Mouse (Mus musculus): ENCODE measurements around the gene Mlycd. TPM values are rescaled to one million over a fixed set of nuclear protein-coding genes. Genes with fewer than 3 reads are reported as not detected.

Mlycd gene
- polyA plus RNA-seq, 1 experiment from 2014 or later = 12.5 TPM

- Histone ChIP-seq H3K9me3 (replicated peaks; ENCODE audit: control insufficient read depth, low read length) (no peaks in the 10 kb centered on the region), H3K9ac (ENCODE audit: low read length) (peak overlapping the region; percentile 50; the same call in 1 of the 2 replicates), H3K4me2 (ENCODE audit: low read depth, low read length) (peak overlapping the region; percentile 25), H3K27ac (ENCODE audit: low read length) (peak overlapping the region; percentile 79), H3K27me3 (ENCODE audit: control insufficient read depth, insufficient read depth, low read length) (no peaks in the 10 kb centered on the region), H3K4me1 (ENCODE audit: control insufficient read depth, insufficient read depth, low read length) (peaks cover 19% of the 10 kb centered on the region), H3K4me3 (replicated peaks; ENCODE audit: low read length) (no peak overlapping the region), H3K36me3 (ENCODE audit: control insufficient read depth, insufficient read depth, low read length) (no peaks in the 10 kb centered on the region)
- ATAC-seq (ENCODE audit: insufficient read depth, low FRiP score) = no peak; the same call in 1 of the 2 replicates
- WGBS = 30% methylated on average over 1 of the region's 1 CpGs
Observed at GRCm38 (mm10) chr8:119440952-119441270, 46.2 kb downstream of the Mlycd start.

- Histone ChIP-seq H3K27ac (ENCODE audit: low read length) (no peak overlapping the region), H3K9ac (ENCODE audit: low read length) (no peak overlapping the region), H3K4me2 (ENCODE audit: low read depth, low read length) (no peak overlapping the region), H3K27me3 (ENCODE audit: control insufficient read depth, insufficient read depth, low read length) (0 out of 2 replicates have a peak, but pooled peaks cover under 1% of the 10 kb centered on the region), H3K36me3 (ENCODE audit: control insufficient read depth, insufficient read depth, low read length) (no peaks in the 10 kb centered on the region), H3K9me3 (replicated peaks; ENCODE audit: control insufficient read depth, low read length) (no peaks in the 10 kb centered on the region), H3K4me1 (ENCODE audit: control insufficient read depth, insufficient read depth, low read length) (peaks cover 18% of the 10 kb centered on the region), H3K4me3 (replicated peaks; ENCODE audit: low read length) (no peak overlapping the region)
- no peak for ATAC-seq (ENCODE audit: insufficient read depth, low FRiP score)
- 65% methylated on average over 5 of the region's 5 CpGs for WGBS
Observed at GRCm38 (mm10) chr8:119442013-119442412, 47.3 kb downstream of the Mlycd start.

GRCm38 (mm10) chr8:119442970-119443369 is 48.3 kb downstream of the Mlycd start:
- WGBS = 95% methylated on average over 8 of the region's 8 CpGs
- ATAC-seq (ENCODE audit: insufficient read depth, low FRiP score) = no peak
- H3K9me3 ChIP-seq (replicated peaks; ENCODE audit: control insufficient read depth, low read length) = no peaks in the 10 kb centered on the region

GRCm38 (mm10) chr8:119446211-119446989 is 51.7 kb downstream of the Mlycd start, which contains the start of gene Necab2:
TSS of gene Necab2 (plus strand) at chr8:119446719.
- Histone ChIP-seq H3K27ac (ENCODE audit: low read length) (no peak within 1 kb of the TSS), H3K4me1 (ENCODE audit: control insufficient read depth, insufficient read depth, low read length) (peaks cover 5% of the 10 kb centered on the region), H3K4me2 (ENCODE audit: low read depth, low read length) (peak within 1 kb of the TSS; percentile 100), H3K27me3 (ENCODE audit: control insufficient read depth, insufficient read depth, low read length) (peaks cover 16% of the 10 kb centered on the region), H3K4me3 (replicated peaks; ENCODE audit: low read length) (peak within 1 kb of the TSS; percentile 65), H3K9ac (ENCODE audit: low read length) (peak within 1 kb of the TSS; percentile 78), H3K9me3 (replicated peaks; ENCODE audit: control insufficient read depth, low read length) (no peaks in the 10 kb centered on the region), H3K36me3 (ENCODE audit: control insufficient read depth, insufficient read depth, low read length) (no peaks in the 10 kb centered on the region)
- peak; percentile 56; the same call in 1 of the 2 replicates for ATAC-seq (ENCODE audit: insufficient read depth, low FRiP score)
- WGBS = 2% methylated on average over 44 of the region's 52 CpGs

More at GRCm38 (mm10) chr8:119442970-119443369, 48.3 kb downstream of the Mlycd start:
- H3K4me3 ChIP-seq (replicated peaks; ENCODE audit: low read length) = no peak overlapping the region
- no peaks in the 10 kb centered on the region for H3K36me3 ChIP-seq (ENCODE audit: control insufficient read depth, insufficient read depth, low read length)
- no peak overlapping the region for H3K27ac ChIP-seq (ENCODE audit: low read length)
- peaks cover 14% of the 10 kb centered on the region for H3K4me1 ChIP-seq (ENCODE audit: control insufficient read depth, insufficient read depth, low read length)
- H3K9ac ChIP-seq (ENCODE audit: low read length) = no peak overlapping the region
- peaks cover 9% of the 10 kb centered on the region for H3K27me3 ChIP-seq (ENCODE audit: control insufficient read depth, insufficient read depth, low read length)
- no peak overlapping the region for H3K4me2 ChIP-seq (ENCODE audit: low read depth, low read length)

GRCm38 (mm10) chr8:119446990-119447780 is 52.5 kb downstream of the Mlycd start:
- WGBS = 1% methylated on average over 53 of the region's 80 CpGs
- Histone ChIP-seq H3K27me3 (ENCODE audit: control insufficient read depth, insufficient read depth, low read length) (peaks cover 16% of the 10 kb centered on the region), H3K4me3 (replicated peaks; ENCODE audit: low read length) (peak overlapping the region; percentile 65), H3K9me3 (replicated peaks; ENCODE audit: control insufficient read depth, low read length) (no peaks in the 10 kb centered on the region), H3K36me3 (ENCODE audit: control insufficient read depth, insufficient read depth, low read length) (no peaks in the 10 kb centered on the region), H3K4me1 (ENCODE audit: control insufficient read depth, insufficient read depth, low read length) (peaks cover 5% of the 10 kb centered on the region), H3K27ac (ENCODE audit: low read length) (no peak overlapping the region), H3K9ac (ENCODE audit: low read length) (peak overlapping the region; percentile 78), H3K4me2 (ENCODE audit: low read depth, low read length) (peak overlapping the region; percentile 100)
- no peak for ATAC-seq (ENCODE audit: insufficient read depth, low FRiP score)

GRCm38 (mm10) chr8:119447781-119448170 is 53.1 kb downstream of the Mlycd start:
- Histone ChIP-seq H3K4me1 (ENCODE audit: control insufficient read depth, insufficient read depth, low read length) (peaks cover 5% of the 10 kb centered on the region), H3K9ac (ENCODE audit: low read length) (no peak overlapping the region), H3K9me3 (replicated peaks; ENCODE audit: control insufficient read depth, low read length) (no peaks in the 10 kb centered on the region), H3K4me2 (ENCODE audit: low read depth, low read length) (peak overlapping the region; percentile 100; the same call in 1 of the 2 replicates), H3K4me3 (replicated peaks; ENCODE audit: low read length) (peak overlapping the region; percentile 65), H3K27ac (ENCODE audit: low read length) (no peak overlapping the region), H3K27me3 (ENCODE audit: control insufficient read depth, insufficient read depth, low read length) (peaks cover 16% of the 10 kb centered on the region), H3K36me3 (ENCODE audit: control insufficient read depth, insufficient read depth, low read length) (no peaks in the 10 kb centered on the region)
- whole genome bisulfite sequencing = 6% methylated on average over 17 of the region's 17 CpGs
- no peak for ATAC-seq (ENCODE audit: insufficient read depth, low FRiP score)

- ATAC-seq (ENCODE audit: insufficient read depth, low FRiP score) = no peak
- Histone ChIP-seq H3K27me3 (ENCODE audit: control insufficient read depth, insufficient read depth, low read length) (peaks cover 16% of the 10 kb centered on the region), H3K36me3 (ENCODE audit: control insufficient read depth, insufficient read depth, low read length) (no peaks in the 10 kb centered on the region), H3K9ac (ENCODE audit: low read length) (no peak overlapping the region), H3K4me1 (ENCODE audit: control insufficient read depth, insufficient read depth, low read length) (peaks cover 5% of the 10 kb centered on the region), H3K4me2 (ENCODE audit: low read depth, low read length) (no peak overlapping the region), H3K27ac (ENCODE audit: low read length) (no peak overlapping the region), H3K9me3 (replicated peaks; ENCODE audit: control insufficient read depth, low read length) (no peaks in the 10 kb centered on the region), H3K4me3 (replicated peaks; ENCODE audit: low read length) (no peak overlapping the region)
- 70% methylated on average over 12 of the region's 12 CpGs for WGBS
Observed at GRCm38 (mm10) chr8:119449627-119450026, 54.9 kb downstream of the Mlycd start.

- no peak overlapping the region for H3K4me3 ChIP-seq (replicated peaks; ENCODE audit: low read length)
- 87% methylated on average over 4 of the region's 4 CpGs for WGBS
Observed at GRCm38 (mm10) chr8:119451131-119451530, 56.5 kb downstream of the Mlycd start.

GRCm38 (mm10) chr8:119452919-119453318 is 58.2 kb downstream of the Mlycd start:
- 86% methylated on average over 5 of the region's 5 CpGs for WGBS
- H3K27ac ChIP-seq (ENCODE audit: low read length) = no peak overlapping the region
- H3K4me2 ChIP-seq (ENCODE audit: low read depth, low read length) = no peak overlapping the region
- no peak for ATAC-seq (ENCODE audit: insufficient read depth, low FRiP score)
- H3K36me3 ChIP-seq (ENCODE audit: control insufficient read depth, insufficient read depth, low read length) = no peaks in the 10 kb centered on the region
- H3K4me3 ChIP-seq (replicated peaks; ENCODE audit: low read length) = no peak overlapping the region
- no peaks in the 10 kb centered on the region for H3K4me1 ChIP-seq (ENCODE audit: control insufficient read depth, insufficient read depth, low read length)
- H3K9me3 ChIP-seq (replicated peaks; ENCODE audit: control insufficient read depth, low read length) = no peaks in the 10 kb centered on the region
- H3K9ac ChIP-seq (ENCODE audit: low read length) = no peak overlapping the region
- H3K27me3 ChIP-seq (ENCODE audit: control insufficient read depth, insufficient read depth, low read length) = peaks cover 7% of the 10 kb centered on the region

More at GRCm38 (mm10) chr8:119451131-119451530, 56.5 kb downstream of the Mlycd start:
- Histone ChIP-seq H3K36me3 (ENCODE audit: control insufficient read depth, insufficient read depth, low read length) (no peaks in the 10 kb centered on the region), H3K4me1 (ENCODE audit: control insufficient read depth, insufficient read depth, low read length) (peaks cover 3% of the 10 kb centered on the region), H3K27me3 (ENCODE audit: control insufficient read depth, insufficient read depth, low read length) (peaks cover 16% of the 10 kb centered on the region), H3K4me2 (ENCODE audit: low read depth, low read length) (no peak overlapping the region), H3K9ac (ENCODE audit: low read length) (no peak overlapping the region), H3K27ac (ENCODE audit: low read length) (no peak overlapping the region), H3K9me3 (replicated peaks; ENCODE audit: control insufficient read depth, low read length) (no peaks in the 10 kb centered on the region)
- ATAC-seq (ENCODE audit: insufficient read depth, low FRiP score) = no peak
